Mouse (Mus musculus): Measurements from ENCODE around the gene Dtx1.

Gene Dtx1

DNA sequence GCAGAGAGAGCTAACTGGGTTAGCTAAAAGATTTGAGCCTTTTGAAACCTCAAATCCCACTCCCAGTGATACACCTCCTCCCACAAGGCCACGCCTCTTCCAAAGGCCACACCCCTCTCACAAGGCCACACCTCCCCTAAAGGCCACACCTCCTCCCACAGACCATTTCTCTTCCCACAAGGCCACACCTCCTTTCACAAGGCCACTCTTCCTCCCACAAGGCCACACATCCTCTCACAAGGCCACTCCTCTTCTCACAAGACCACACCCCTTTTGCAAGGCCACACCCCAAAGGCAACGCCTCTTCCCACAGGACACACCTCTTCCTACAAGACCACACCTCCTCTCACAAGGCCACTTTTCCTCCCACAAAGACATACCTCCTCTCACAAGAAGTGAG is 34.2 kb downstream of the Dtx1 start:
- peak; percentile 78 for DNase-seq (ENCODE audit: low spot score)

GRCm38 (mm10) chr5:120674229-120675145 is 37.2 kb downstream of the Dtx1 start:
- peak; percentile 73 for DNase-seq (ENCODE audit: low spot score)

DNA sequence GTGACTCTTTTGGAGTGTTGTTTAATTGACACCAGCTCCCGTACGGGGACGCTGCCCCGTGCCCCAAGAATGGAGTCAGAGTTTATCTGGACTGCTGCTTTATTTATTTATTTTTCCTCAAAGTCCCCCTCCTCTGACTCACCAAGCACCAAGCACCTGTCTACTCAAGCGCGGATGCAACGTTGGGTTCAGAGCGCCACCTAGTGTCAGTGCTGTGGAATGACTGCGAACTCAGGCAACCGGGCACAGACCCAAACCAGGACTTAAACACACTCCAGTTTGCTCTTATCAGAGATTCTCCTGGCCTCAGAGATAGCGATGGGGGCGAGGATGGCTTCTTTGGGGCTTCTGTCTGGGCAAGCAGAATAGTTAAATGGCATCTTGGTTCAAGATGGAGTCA is 38.1 kb downstream of the Dtx1 start:
- DNase-seq (ENCODE audit: low spot score), result peak; percentile 85

- DNase-seq (ENCODE audit: low spot score), result no peak
Observed at GRCm38 (mm10) chr5:120671865-120672264, 39.9 kb downstream of the Dtx1 start.

- no peak for DNase-seq (ENCODE audit: low spot score)
Observed at GRCm38 (mm10) chr5:120670132-120670531, 41.6 kb downstream of the Dtx1 start.

DNA sequence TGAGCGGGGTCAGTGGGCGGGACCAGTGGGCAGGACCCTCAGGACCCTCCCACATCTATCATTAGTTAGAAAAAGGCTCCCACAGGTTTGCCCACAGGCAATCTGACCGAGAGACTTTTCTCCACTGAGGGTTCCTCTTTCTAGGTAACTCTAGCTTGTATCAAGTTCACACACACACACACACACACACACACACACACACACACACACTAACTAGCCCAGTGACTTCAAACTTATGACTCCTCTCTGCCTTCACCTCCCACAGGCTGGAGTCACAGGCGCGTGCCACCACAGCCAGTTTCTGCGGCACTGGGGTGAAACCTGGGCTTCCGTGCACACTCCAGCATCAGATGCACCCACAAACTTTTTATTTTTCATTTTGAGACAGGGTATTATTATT is 43.0 kb downstream of the Dtx1 start:
- no peak for DNase-seq (ENCODE audit: low spot score)

DNA sequence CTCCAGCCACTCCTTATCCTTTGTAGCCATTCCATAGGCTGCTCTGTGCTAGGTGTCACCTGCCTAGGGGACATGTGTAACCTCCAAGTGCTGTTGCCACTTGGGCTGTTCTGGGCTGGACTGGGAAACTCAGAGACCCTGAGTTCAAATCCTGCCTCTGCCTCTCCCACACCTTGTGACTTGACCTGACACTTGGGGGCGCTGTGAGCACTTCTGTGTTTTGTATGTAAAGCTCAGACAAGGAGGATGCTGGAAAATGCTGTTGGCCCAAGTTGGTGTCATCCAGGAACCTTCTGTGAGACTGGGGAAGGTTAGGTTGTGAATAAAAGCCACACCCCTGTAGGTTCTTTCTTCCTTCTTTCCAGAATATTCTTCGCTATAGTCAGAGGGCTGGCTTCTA is 46.8 kb downstream of the Dtx1 start:
- DNase-seq (ENCODE audit: low spot score), result peak; percentile 58

- no peak for DNase-seq (ENCODE audit: low spot score)
Observed at GRCm38 (mm10) chr5:120660816-120661215, 50.9 kb downstream of the Dtx1 start.

DNA sequence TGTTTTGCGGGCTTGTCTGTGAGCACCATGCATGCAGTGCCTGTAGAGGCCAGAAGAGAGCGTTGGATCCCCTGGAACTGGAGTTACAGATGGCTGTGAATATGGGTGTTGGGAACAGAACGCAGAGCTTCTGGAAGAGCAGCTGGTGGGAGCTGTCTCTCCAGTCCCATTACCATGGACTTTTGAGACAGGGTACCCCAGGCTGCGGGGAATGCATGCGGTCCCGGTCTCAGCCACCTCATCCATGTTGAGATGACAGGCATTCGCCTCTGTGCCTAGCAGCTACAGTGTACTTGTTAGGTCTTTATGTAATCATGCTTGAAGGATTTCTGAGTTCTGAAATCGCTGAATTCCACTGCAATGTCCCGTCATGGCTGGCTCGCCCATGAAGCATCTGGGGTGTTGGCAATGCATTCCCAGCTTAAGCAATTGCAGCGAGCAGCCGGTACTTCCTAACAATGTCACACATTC is 55.4 kb downstream of the Dtx1 start:
- DNase-seq (ENCODE audit: low spot score), result no peak

DNA sequence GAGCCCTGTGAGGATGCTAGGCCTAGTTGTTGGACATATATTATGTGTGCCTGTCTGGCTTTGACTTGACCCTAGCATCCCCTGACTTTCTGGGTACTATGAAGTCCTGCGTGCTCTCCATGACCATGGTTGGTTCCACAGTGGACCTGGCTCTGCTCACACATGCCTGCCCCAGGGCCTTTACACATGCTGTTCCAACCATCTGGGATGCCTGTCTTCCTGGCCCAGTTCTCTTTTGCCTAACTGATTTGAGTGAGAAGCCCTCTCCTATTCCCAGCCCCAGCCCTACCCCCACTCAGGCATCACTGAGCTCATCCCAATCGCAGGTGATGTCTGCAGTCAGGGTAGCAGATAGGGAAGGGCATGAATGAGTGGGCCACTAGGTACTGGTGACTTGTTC is 57.9 kb downstream of the Dtx1 start:
- DNase-seq (ENCODE audit: low spot score), result no peak

DNA sequence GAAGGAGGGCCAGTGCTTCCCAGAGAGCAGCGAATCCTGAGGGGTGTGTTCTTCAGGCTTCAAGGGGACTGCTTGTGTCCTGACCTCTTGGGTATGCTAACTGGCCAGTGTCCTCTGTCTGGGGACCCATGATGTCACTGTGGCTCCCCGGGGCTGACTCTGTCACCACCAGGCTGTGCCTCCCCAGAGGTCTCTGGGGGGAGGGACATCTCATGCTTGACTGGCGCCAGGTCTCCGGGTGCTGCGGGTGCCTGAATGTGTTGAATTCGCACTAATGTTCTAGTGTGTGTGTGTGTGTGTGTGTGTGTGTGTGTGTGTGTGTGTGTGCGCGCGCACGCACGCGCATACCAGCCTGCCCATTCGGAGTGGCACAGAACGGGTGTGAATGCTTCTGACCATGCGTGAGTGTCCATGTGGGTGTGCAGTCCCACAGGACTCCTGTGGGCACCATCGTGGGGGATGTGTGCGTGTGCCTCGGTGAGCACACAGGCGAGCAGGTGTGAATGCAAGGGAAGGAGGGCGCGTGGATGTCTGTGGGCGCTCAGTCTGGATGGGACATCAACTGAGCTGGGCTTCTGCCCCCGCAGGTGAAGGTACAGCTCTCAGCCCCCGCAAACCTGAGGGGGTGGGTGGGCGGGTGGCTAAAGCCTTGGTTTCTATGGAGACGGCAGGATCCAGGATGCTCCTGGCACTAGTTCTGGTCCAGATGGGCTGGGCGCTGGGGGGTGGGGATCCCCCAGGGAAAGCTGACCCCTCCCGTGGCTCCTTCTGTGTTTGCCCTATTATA is 58.6 kb downstream of the Dtx1 start:
- DNase-seq (ENCODE audit: low spot score), result no peak

DNA sequence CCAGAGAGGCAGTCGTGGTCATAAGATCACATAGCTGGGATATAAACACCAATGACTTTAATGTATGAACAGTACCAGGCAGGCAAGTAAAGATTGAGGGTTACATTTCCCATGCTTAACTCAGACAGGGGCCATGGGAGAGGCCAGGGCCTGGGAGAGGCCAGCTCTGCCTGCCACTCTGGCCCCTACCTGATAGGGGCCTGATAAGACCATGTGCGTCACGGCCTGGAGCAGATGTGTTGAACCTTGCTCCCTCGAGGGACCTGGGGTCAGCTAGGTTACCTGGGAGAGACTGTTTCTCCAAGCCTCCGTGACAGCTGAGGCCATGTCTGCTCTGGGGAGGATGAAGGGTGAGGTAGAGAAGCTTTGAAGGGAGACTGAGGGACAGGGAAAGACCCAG is 60.5 kb downstream of the Dtx1 start:
- no peak for DNase-seq (ENCODE audit: low spot score)

DNA sequence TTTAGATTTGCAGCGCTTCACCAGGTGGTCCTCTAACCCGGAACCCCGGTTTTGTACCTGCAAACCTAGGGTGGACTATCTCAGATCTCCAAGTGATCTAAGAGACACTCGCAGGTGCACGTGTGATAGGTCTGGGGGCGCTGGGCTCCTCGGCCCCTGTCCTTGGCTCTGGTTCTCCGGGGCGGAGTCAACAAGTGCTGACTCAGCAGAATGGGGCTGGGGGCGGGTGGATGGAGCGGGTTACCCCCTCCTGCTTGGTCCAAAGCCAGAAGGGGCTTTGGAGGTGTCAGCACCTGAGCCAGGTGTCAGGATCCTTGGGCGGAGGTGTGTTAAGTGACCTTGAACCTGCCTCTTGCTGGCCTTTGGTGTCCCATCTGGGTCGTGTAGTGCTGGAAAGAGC is 61.8 kb downstream of the Dtx1 start:
- DNase-seq (ENCODE audit: low spot score), result no peak

DNA sequence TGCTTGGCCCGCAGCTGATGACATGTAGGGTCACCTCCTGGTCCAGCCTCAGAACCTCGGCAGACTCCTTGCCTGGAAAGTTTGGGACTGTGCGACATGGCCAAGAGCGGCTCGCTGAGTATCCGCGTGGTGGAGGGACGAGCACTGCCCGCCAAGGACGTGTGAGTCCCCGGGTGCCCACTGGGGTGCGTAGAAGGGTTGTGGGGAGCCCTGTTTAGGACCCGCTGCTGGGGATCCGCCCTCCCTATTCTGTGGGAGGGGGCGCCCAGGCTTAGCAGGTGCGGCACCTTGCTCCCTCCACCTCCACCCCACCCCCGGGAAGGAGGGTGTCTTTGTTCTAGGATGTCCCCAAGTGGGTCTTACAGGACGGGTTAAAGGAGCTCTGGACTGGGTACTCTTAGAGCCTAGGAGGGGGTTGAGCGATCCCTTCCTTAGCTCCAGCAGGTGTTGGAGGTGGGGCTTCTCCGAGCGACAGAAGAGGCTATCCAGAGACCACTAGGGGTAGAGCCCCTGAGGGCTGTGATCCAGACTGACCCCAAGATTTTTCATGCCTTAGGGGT is 62.3 kb downstream of the Dtx1 start:
- peak; percentile 67 for DNase-seq (ENCODE audit: low spot score)

DNA sequence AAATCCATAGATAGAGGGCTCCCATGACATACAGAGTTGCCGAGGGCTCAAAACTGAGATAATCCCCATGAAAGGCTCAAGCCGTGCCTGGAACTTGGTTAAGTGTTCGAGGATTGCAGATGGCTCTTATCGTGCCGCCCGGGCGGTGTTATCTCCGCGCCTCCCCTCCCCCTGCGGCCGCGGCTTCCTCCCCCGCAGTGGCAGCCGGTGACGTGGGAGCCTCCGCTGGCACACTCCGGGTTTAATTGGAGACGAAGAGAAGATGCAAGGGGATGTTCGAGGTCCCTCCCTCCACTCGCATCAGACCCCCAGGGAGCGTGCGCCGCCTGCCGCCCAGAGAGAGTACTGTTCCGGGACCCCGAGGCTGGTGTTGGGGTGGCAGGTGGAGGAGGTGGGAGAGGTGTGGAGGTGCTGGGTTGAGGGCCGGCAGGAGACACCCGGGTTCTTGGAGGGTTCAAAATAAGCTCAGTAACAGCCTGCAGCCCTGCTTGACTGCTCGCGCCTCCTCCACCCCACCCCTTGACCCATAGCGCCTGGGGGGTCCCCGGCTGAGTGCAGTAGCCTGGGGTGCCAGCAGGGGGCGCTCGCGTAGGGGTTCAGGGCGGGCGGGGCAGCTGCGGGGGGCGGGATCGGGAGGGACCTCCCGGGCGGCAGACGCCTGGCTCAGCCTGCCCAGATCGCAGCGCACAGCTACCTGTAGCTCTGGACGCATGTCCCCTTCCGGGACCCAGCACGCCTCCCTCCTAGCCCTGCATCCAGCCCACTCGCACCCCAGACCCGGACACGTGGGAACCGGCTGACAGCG is 63.0 kb downstream of the Dtx1 start, which contains the start of gene Rasal1:
TSS of gene Rasal1 (plus strand) at position 244 of the 805 bp plus-strand sequence.
- peak; percentile 88 for DNase-seq (ENCODE audit: low spot score)

- DNase-seq (ENCODE audit: low spot score), result no peak
Observed at GRCm38 (mm10) chr5:120647814-120648491, 63.8 kb downstream of the Dtx1 start.

GRCm38 (mm10) chr5:120647361-120647760 is 64.4 kb downstream of the Dtx1 start:
- DNase-seq (ENCODE audit: low spot score), result no peak

DNA sequence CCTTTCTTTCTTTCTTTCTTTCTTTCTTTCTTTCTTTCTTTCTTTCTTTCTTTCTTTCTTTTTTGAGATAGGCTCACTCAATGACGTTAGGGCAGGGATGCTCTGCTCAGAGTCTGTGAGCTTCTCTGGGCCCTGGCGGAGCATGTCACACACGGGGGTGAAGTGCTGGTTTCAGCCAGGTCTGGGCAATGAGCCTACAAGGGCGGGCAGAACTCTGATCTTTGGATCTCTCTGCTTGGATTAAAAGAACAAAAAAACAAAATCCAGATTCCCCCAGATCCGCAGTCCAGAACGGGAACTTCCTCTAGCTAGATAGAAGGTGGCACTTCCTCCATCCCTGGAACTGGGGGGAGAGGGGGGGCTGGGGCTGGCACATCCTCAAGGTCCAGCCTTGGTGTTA is 65.9 kb downstream of the Dtx1 start:
- peak; percentile 59 for DNase-seq (ENCODE audit: low spot score)

- DNase-seq (ENCODE audit: low spot score), result no peak
Observed at GRCm38 (mm10) chr5:120644227-120644626, 67.5 kb downstream of the Dtx1 start.

DNA sequence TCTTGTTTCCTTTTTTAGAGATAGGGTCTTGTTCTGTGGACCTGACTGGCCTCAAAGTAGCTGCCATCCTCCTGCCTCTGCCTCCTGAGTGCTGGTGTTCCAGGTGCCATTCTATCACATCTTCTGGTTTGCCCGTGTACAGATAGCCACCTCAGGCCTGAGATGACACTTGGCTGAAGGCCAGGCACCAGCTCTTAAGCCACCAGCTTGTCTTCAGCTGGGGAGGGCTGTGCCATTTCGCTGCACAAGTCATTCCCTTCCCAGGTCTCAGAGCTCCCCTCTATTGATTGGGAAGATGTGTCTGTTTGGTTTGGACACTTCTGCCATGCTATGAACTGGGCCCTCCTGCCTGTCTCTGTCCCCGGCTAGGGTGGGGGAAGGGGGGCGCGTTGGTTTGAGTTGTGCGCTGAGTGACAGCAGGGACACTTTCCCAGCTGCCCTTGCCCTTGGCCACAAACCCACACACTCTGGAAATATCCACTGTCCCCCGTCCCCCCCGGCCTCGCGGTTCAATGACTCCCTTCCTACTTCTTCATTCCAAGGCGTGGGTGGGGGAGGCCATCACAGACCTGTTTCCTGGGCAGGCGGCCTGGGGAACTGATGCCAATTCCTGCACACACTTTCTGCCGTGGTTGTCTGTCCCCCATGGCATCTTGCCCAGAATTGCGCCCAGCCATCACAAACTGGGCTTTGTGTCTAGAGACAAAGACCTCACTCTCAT is 68.2 kb downstream of the Dtx1 start:
- peak; percentile 84 for DNase-seq (ENCODE audit: low spot score)

DNA sequence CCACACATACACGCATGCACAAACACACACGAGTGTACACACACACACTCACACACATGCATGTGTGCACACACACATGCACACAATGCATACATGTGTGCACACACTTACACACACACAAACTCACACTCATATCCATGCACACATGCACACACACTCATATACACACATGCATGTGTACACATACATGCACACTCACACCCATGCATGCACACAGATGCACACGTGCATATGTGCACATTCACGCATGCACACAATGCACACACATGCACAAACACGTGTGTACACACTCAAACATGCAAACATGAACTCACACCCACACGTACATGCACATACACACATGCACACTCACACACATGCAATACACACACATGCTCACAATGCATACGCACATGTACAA is 71.6 kb downstream of the Dtx1 start:
- DNase-seq (ENCODE audit: low spot score), result no peak

Measured in testis, postnatal 10 days (tissue).